Mouse (Mus musculus): Measurements from ENCODE around the gene Umodl1. TPM values are rescaled to one million over a fixed set of nuclear protein-coding genes. Genes with fewer than 3 reads are reported as not detected.
A peak's percentile ranks its signal among the peaks of the same experiment; 100 is the strongest.

Gene Umodl1
- polyA plus RNA-seq, 1 experiment from 2014 or later, result not detected

GRCm38 (mm10) chr17:31000897-31001296, 46.5 kb downstream of the Umodl1 start:
- H3K4me1 ChIP-seq, result peaks cover 5% of the 10 kb centered on the region; the same call in 1 of the 2 replicates
- H3K9ac ChIP-seq (replicated peaks), result no peak overlapping the region
- no peak overlapping the region for H3K4me2 ChIP-seq (replicated peaks)
- H3K27ac ChIP-seq (replicated peaks), result no peak overlapping the region
- H3K4me3 ChIP-seq, result no peak overlapping the region
- no peaks in the 10 kb centered on the region for H3K9me3 ChIP-seq
- H3K27me3 ChIP-seq, result no peaks in the 10 kb centered on the region
- 29% methylated on average over 5 of the region's 5 CpGs for WGBS
- no peaks in the 10 kb centered on the region for H3K36me3 ChIP-seq
- no peak for ATAC-seq (ENCODE audit: low FRiP score, low read depth)

GRCm38 (mm10) chr17:31002613-31003012, 48.2 kb downstream of the Umodl1 start:
- Histone ChIP-seq H3K4me1 (peaks cover 5% of the 10 kb centered on the region; the same call in 1 of the 2 replicates), H3K4me3 (no peak overlapping the region), H3K36me3 (no peaks in the 10 kb centered on the region), H3K9ac (replicated peaks) (no peak overlapping the region), H3K9me3 (no peaks in the 10 kb centered on the region), H3K4me2 (replicated peaks) (no peak overlapping the region), H3K27me3 (no peaks in the 10 kb centered on the region), H3K27ac (replicated peaks) (no peak overlapping the region)
- no peak for ATAC-seq (ENCODE audit: low FRiP score, low read depth)
- 92% methylated on average over 5 of the region's 5 CpGs for WGBS

GRCm38 (mm10) chr17:31005284-31005683, 50.8 kb downstream of the Umodl1 start:
- Histone ChIP-seq H3K27me3 (no peaks in the 10 kb centered on the region), H3K4me1 (peaks cover 5% of the 10 kb centered on the region; the same call in 1 of the 2 replicates), H3K27ac (replicated peaks) (no peak overlapping the region), H3K9ac (replicated peaks) (no peak overlapping the region), H3K36me3 (no peaks in the 10 kb centered on the region), H3K4me2 (replicated peaks) (no peak overlapping the region), H3K9me3 (no peaks in the 10 kb centered on the region), H3K4me3 (no peak overlapping the region)
- 95% methylated on average over 2 of the region's 2 CpGs for WGBS
- ATAC-seq (ENCODE audit: low FRiP score, low read depth), result no peak

- H3K9me3 ChIP-seq, result no peaks in the 10 kb centered on the region
- no peak overlapping the region for H3K4me3 ChIP-seq
- no peaks in the 10 kb centered on the region for H3K4me1 ChIP-seq
- 84% methylated on average over 3 of the region's 3 CpGs for WGBS
- H3K36me3 ChIP-seq, result no peaks in the 10 kb centered on the region
- no peak overlapping the region for H3K27ac ChIP-seq (replicated peaks)
- H3K9ac ChIP-seq (replicated peaks), result no peak overlapping the region
- H3K4me2 ChIP-seq (replicated peaks), result no peak overlapping the region
- no peak for ATAC-seq (ENCODE audit: low FRiP score, low read depth)
- H3K27me3 ChIP-seq, result no peaks in the 10 kb centered on the region
These were observed 52.9 kb downstream of the Umodl1 start for GRCm38 (mm10) chr17:31007357-31007756.

GRCm38 (mm10) chr17:31008416-31008815, 54.0 kb downstream of the Umodl1 start:
- no peak overlapping the region for H3K9ac ChIP-seq (replicated peaks)
- H3K27ac ChIP-seq (replicated peaks), result no peak overlapping the region
- H3K9me3 ChIP-seq, result no peaks in the 10 kb centered on the region
- H3K36me3 ChIP-seq, result no peaks in the 10 kb centered on the region
- H3K4me1 ChIP-seq, result no peaks in the 10 kb centered on the region
- no peak for ATAC-seq (ENCODE audit: low FRiP score, low read depth)
- H3K27me3 ChIP-seq, result no peaks in the 10 kb centered on the region
- WGBS, result 88% methylated on average over 8 of the region's 8 CpGs
- H3K4me3 ChIP-seq, result no peak overlapping the region
- H3K4me2 ChIP-seq (replicated peaks), result no peak overlapping the region

GRCm38 (mm10) chr17:31011551-31012394, 57.3 kb downstream of the Umodl1 start:
- Histone ChIP-seq H3K9me3 (peaks cover 6% of the 10 kb centered on the region), H3K36me3 (no peaks in the 10 kb centered on the region), H3K4me1 (no peaks in the 10 kb centered on the region), H3K9ac (replicated peaks) (0 out of 2 replicates have a peak overlapping the region, but pooled peaks have one; percentile 15), H3K4me2 (replicated peaks) (no peak overlapping the region), H3K27me3 (no peaks in the 10 kb centered on the region), H3K27ac (replicated peaks) (no peak overlapping the region), H3K4me3 (no peak overlapping the region)
- WGBS, result 35% methylated on average over 9 of the region's 9 CpGs
- no peak for ATAC-seq (ENCODE audit: low FRiP score, low read depth)

GRCm38 (mm10) chr17:31018267-31018666, 63.8 kb downstream of the Umodl1 start:
- H3K9ac ChIP-seq (replicated peaks), result no peak overlapping the region
- H3K4me2 ChIP-seq (replicated peaks), result no peak overlapping the region
- H3K9me3 ChIP-seq, result peaks cover 8% of the 10 kb centered on the region
- H3K4me3 ChIP-seq, result no peak overlapping the region
- no peaks in the 10 kb centered on the region for H3K4me1 ChIP-seq
- no peaks in the 10 kb centered on the region for H3K27me3 ChIP-seq
- no peaks in the 10 kb centered on the region for H3K36me3 ChIP-seq
- WGBS, result 66% methylated on average over 4 of the region's 4 CpGs
- no peak for ATAC-seq (ENCODE audit: low FRiP score, low read depth)
- no peak overlapping the region for H3K27ac ChIP-seq (replicated peaks)

- Histone ChIP-seq H3K9ac (replicated peaks) (no peak overlapping the region), H3K27me3 (no peaks in the 10 kb centered on the region), H3K4me3 (no peak overlapping the region), H3K4me2 (replicated peaks) (no peak overlapping the region), H3K4me1 (no peaks in the 10 kb centered on the region), H3K36me3 (no peaks in the 10 kb centered on the region), H3K9me3 (peaks cover 8% of the 10 kb centered on the region), H3K27ac (replicated peaks) (no peak overlapping the region)
- WGBS, result 4% methylated on average over 2 of the region's 2 CpGs
- no peak for ATAC-seq (ENCODE audit: low FRiP score, low read depth)
These were observed 65.1 kb downstream of the Umodl1 start for GRCm38 (mm10) chr17:31019505-31019904.

GRCm38 (mm10) chr17:31020078-31020477, 65.6 kb downstream of the Umodl1 start:
- WGBS, result 82% methylated on average over 2 of the region's 2 CpGs
- no peak for ATAC-seq (ENCODE audit: low FRiP score, low read depth)
- no peak overlapping the region for H3K4me3 ChIP-seq
- no peaks in the 10 kb centered on the region for H3K36me3 ChIP-seq
- H3K27me3 ChIP-seq, result no peaks in the 10 kb centered on the region
- no peaks in the 10 kb centered on the region for H3K4me1 ChIP-seq
- H3K9me3 ChIP-seq, result peaks cover 8% of the 10 kb centered on the region
- no peak overlapping the region for H3K27ac ChIP-seq (replicated peaks)
- no peak overlapping the region for H3K9ac ChIP-seq (replicated peaks)
- no peak overlapping the region for H3K4me2 ChIP-seq (replicated peaks)

- no peak overlapping the region for H3K27ac ChIP-seq (replicated peaks)
- no peak for ATAC-seq (ENCODE audit: low FRiP score, low read depth)
- H3K4me3 ChIP-seq, result no peak overlapping the region
- peaks cover 7% of the 10 kb centered on the region for H3K9me3 ChIP-seq
- H3K4me1 ChIP-seq, result no peaks in the 10 kb centered on the region
- 84% methylated on average over 8 of the region's 8 CpGs for WGBS
- no peak overlapping the region for H3K4me2 ChIP-seq (replicated peaks)
- no peaks in the 10 kb centered on the region for H3K27me3 ChIP-seq
- no peak overlapping the region for H3K9ac ChIP-seq (replicated peaks)
- H3K36me3 ChIP-seq, result no peaks in the 10 kb centered on the region
These were observed 66.8 kb downstream of the Umodl1 start for GRCm38 (mm10) chr17:31021276-31021675.

- ATAC-seq (ENCODE audit: low FRiP score, low read depth), result no peak
- 75% methylated on average over 7 of the region's 7 CpGs for WGBS
- no peak overlapping the region for H3K4me3 ChIP-seq
- no peaks in the 10 kb centered on the region for H3K9me3 ChIP-seq
- no peaks in the 10 kb centered on the region for H3K4me1 ChIP-seq
- H3K9ac ChIP-seq (replicated peaks), result no peak overlapping the region
- H3K27me3 ChIP-seq, result no peaks in the 10 kb centered on the region
- H3K4me2 ChIP-seq (replicated peaks), result no peak overlapping the region
- no peaks in the 10 kb centered on the region for H3K36me3 ChIP-seq
- H3K27ac ChIP-seq (replicated peaks), result no peak overlapping the region
These were observed 69.8 kb downstream of the Umodl1 start for GRCm38 (mm10) chr17:31024125-31024781.

- Histone ChIP-seq H3K4me1 (no peaks in the 10 kb centered on the region), H3K4me3 (no peak overlapping the region), H3K4me2 (replicated peaks) (no peak overlapping the region), H3K9me3 (no peaks in the 10 kb centered on the region), H3K36me3 (no peaks in the 10 kb centered on the region), H3K27ac (replicated peaks) (no peak overlapping the region), H3K27me3 (no peaks in the 10 kb centered on the region), H3K9ac (replicated peaks) (no peak overlapping the region)
- ATAC-seq (ENCODE audit: low FRiP score, low read depth), result no peak
- 80% methylated on average over 5 of the region's 5 CpGs for WGBS
These were observed 70.3 kb downstream of the Umodl1 start for GRCm38 (mm10) chr17:31024782-31025125.
